Mouse (Mus musculus): ENCODE data around the gene Ttc25. TPM values are rescaled to one million over a fixed set of nuclear protein-coding genes. Genes with fewer than 3 reads are reported as not detected.
"Not testable (repeated sequence)": the region's sequence is repeated elsewhere in the genome, so short reads cannot be mapped to it uniquely, and the experiment has no call there.

Gene Ttc25
- polyA plus RNA-seq, 1 experiment from 2014 or later = 0.58 TPM

- ATAC-seq (ENCODE audit: low FRiP score, low TSS enrichment) = no peak; the same call in 1 of the 2 replicates
- H3K4me2 ChIP-seq (replicated peaks; ENCODE audit: low read depth, low read length) = no peak overlapping the region
- no peaks in the 10 kb centered on the region for H3K27me3 ChIP-seq (ENCODE audit: control insufficient read depth, insufficient read depth, low read length)
- no peaks in the 10 kb centered on the region for H3K4me1 ChIP-seq (ENCODE audit: control insufficient read depth, insufficient read depth, low read length)
- 55% methylated on average over 13 of the region's 13 CpGs for WGBS
- H3K27ac ChIP-seq (ENCODE audit: low read depth, low read length) = no peak overlapping the region
- no peak overlapping the region for H3K9ac ChIP-seq (ENCODE audit: low read depth, low read length)
- no peaks in the 10 kb centered on the region for H3K9me3 ChIP-seq (ENCODE audit: control insufficient read depth, low read length)
- H3K36me3 ChIP-seq (ENCODE audit: control insufficient read depth, insufficient read depth, low read length) = peaks cover 70% of the 10 kb centered on the region
- no peak overlapping the region for H3K4me3 ChIP-seq (ENCODE audit: low read length)
Measured at GRCm38 (mm10) chr11:100580275-100580674, 34.9 kb downstream of the Ttc25 start.

GRCm38 (mm10) chr11:100581756-100582155, 36.3 kb downstream of the Ttc25 start:
- Histone ChIP-seq H3K4me3 (ENCODE audit: low read length) (no peak overlapping the region), H3K9me3 (ENCODE audit: control insufficient read depth, low read length) (no peaks in the 10 kb centered on the region), H3K9ac (ENCODE audit: low read depth, low read length) (no peak overlapping the region), H3K36me3 (ENCODE audit: control insufficient read depth, insufficient read depth, low read length) (peaks cover 84% of the 10 kb centered on the region), H3K27ac (ENCODE audit: low read depth, low read length) (no peak overlapping the region), H3K4me1 (ENCODE audit: control insufficient read depth, insufficient read depth, low read length) (no peaks in the 10 kb centered on the region), H3K27me3 (ENCODE audit: control insufficient read depth, insufficient read depth, low read length) (no peaks in the 10 kb centered on the region), H3K4me2 (replicated peaks; ENCODE audit: low read depth, low read length) (no peak overlapping the region)
- no peak for ATAC-seq (ENCODE audit: low FRiP score, low TSS enrichment)
- 75% methylated on average over 4 of the region's 4 CpGs for WGBS

GRCm38 (mm10) chr11:100582413-100582812, 37.0 kb downstream of the Ttc25 start:
- not testable (repeated sequence) for ATAC-seq (ENCODE audit: low FRiP score, low TSS enrichment); H3K27me3 ChIP-seq (ENCODE audit: control insufficient read depth, insufficient read depth, low read length); H3K9me3 ChIP-seq (ENCODE audit: control insufficient read depth, low read length); H3K4me2 ChIP-seq (replicated peaks; ENCODE audit: low read depth, low read length); H3K27ac ChIP-seq (ENCODE audit: low read depth, low read length); H3K4me3 ChIP-seq (ENCODE audit: low read length); H3K9ac ChIP-seq (ENCODE audit: low read depth, low read length); H3K4me1 ChIP-seq (ENCODE audit: control insufficient read depth, insufficient read depth, low read length)
- 100% methylated on average over 1 of the region's 1 CpGs for WGBS
- H3K36me3 ChIP-seq (ENCODE audit: control insufficient read depth, insufficient read depth, low read length) = peaks cover 91% of the 10 kb centered on the region

GRCm38 (mm10) chr11:100582836-100583235, 37.4 kb downstream of the Ttc25 start:
- 92% methylated on average over 2 of the region's 2 CpGs for WGBS
- Histone ChIP-seq H3K4me3 (ENCODE audit: low read length) (no peak overlapping the region), H3K9me3 (ENCODE audit: control insufficient read depth, low read length) (no peaks in the 10 kb centered on the region), H3K4me2 (replicated peaks; ENCODE audit: low read depth, low read length) (no peak overlapping the region), H3K36me3 (ENCODE audit: control insufficient read depth, insufficient read depth, low read length) (peaks cover 93% of the 10 kb centered on the region), H3K9ac (ENCODE audit: low read depth, low read length) (no peak overlapping the region), H3K27me3 (ENCODE audit: control insufficient read depth, insufficient read depth, low read length) (no peaks in the 10 kb centered on the region), H3K4me1 (ENCODE audit: control insufficient read depth, insufficient read depth, low read length) (no peaks in the 10 kb centered on the region), H3K27ac (ENCODE audit: low read depth, low read length) (no peak overlapping the region)
- no peak for ATAC-seq (ENCODE audit: low FRiP score, low TSS enrichment)

GRCm38 (mm10) chr11:100584561-100584961, 39.2 kb downstream of the Ttc25 start:
- H3K36me3 ChIP-seq (ENCODE audit: control insufficient read depth, insufficient read depth, low read length) = peaks cover 96% of the 10 kb centered on the region
- H3K4me2 ChIP-seq (replicated peaks; ENCODE audit: low read depth, low read length) = no peak overlapping the region
- no peak overlapping the region for H3K27ac ChIP-seq (ENCODE audit: low read depth, low read length)
- no peaks in the 10 kb centered on the region for H3K9me3 ChIP-seq (ENCODE audit: control insufficient read depth, low read length)
- H3K4me3 ChIP-seq (ENCODE audit: low read length) = no peak overlapping the region
- H3K9ac ChIP-seq (ENCODE audit: low read depth, low read length) = no peak overlapping the region
- H3K4me1 ChIP-seq (ENCODE audit: control insufficient read depth, insufficient read depth, low read length) = no peaks in the 10 kb centered on the region
- WGBS = 89% methylated on average over 7 of the region's 7 CpGs
- no peaks in the 10 kb centered on the region for H3K27me3 ChIP-seq (ENCODE audit: control insufficient read depth, insufficient read depth, low read length)
- ATAC-seq (ENCODE audit: low FRiP score, low TSS enrichment) = no peak

- H3K27ac ChIP-seq (ENCODE audit: low read depth, low read length) = no peak overlapping the region
- peaks cover 98% of the 10 kb centered on the region for H3K36me3 ChIP-seq (ENCODE audit: control insufficient read depth, insufficient read depth, low read length)
- no peaks in the 10 kb centered on the region for H3K4me1 ChIP-seq (ENCODE audit: control insufficient read depth, insufficient read depth, low read length)
- no peaks in the 10 kb centered on the region for H3K27me3 ChIP-seq (ENCODE audit: control insufficient read depth, insufficient read depth, low read length)
- no peak overlapping the region for H3K4me2 ChIP-seq (replicated peaks; ENCODE audit: low read depth, low read length)
- no peak overlapping the region for H3K4me3 ChIP-seq (ENCODE audit: low read length)
- 95% methylated on average over 3 of the region's 3 CpGs for WGBS
- no peak for ATAC-seq (ENCODE audit: low FRiP score, low TSS enrichment)
- H3K9ac ChIP-seq (ENCODE audit: low read depth, low read length) = no peak overlapping the region
- H3K9me3 ChIP-seq (ENCODE audit: control insufficient read depth, low read length) = no peaks in the 10 kb centered on the region
Measured at GRCm38 (mm10) chr11:100585148-100585547, 39.7 kb downstream of the Ttc25 start.

GRCm38 (mm10) chr11:100588462-100588861, 43.1 kb downstream of the Ttc25 start:
- Histone ChIP-seq H3K27ac (ENCODE audit: low read depth, low read length) (no peak overlapping the region), H3K4me3 (ENCODE audit: low read length) (no peak overlapping the region), H3K9me3 (ENCODE audit: control insufficient read depth, low read length) (no peaks in the 10 kb centered on the region), H3K27me3 (ENCODE audit: control insufficient read depth, insufficient read depth, low read length) (no peaks in the 10 kb centered on the region), H3K36me3 (ENCODE audit: control insufficient read depth, insufficient read depth, low read length) (peaks cover 97% of the 10 kb centered on the region), H3K4me1 (ENCODE audit: control insufficient read depth, insufficient read depth, low read length) (no peaks in the 10 kb centered on the region), H3K4me2 (replicated peaks; ENCODE audit: low read depth, low read length) (no peak overlapping the region), H3K9ac (ENCODE audit: low read depth, low read length) (no peak overlapping the region)
- ATAC-seq (ENCODE audit: low FRiP score, low TSS enrichment) = no peak
- WGBS = 94% methylated on average over 2 of the region's 2 CpGs

GRCm38 (mm10) chr11:100592346-100593046, 47.1 kb downstream of the Ttc25 start:
- no peak overlapping the region for H3K4me3 ChIP-seq (ENCODE audit: low read length)
- no peak overlapping the region for H3K9ac ChIP-seq (ENCODE audit: low read depth, low read length)
- H3K27ac ChIP-seq (ENCODE audit: low read depth, low read length) = no peak overlapping the region
- ATAC-seq (ENCODE audit: low FRiP score, low TSS enrichment) = no peak
- H3K4me2 ChIP-seq (replicated peaks; ENCODE audit: low read depth, low read length) = no peak overlapping the region
- no peaks in the 10 kb centered on the region for H3K27me3 ChIP-seq (ENCODE audit: control insufficient read depth, insufficient read depth, low read length)
- no peaks in the 10 kb centered on the region for H3K4me1 ChIP-seq (ENCODE audit: control insufficient read depth, insufficient read depth, low read length)
- H3K36me3 ChIP-seq (ENCODE audit: control insufficient read depth, insufficient read depth, low read length) = peaks cover 91% of the 10 kb centered on the region
- 88% methylated on average over 11 of the region's 11 CpGs for WGBS
- no peaks in the 10 kb centered on the region for H3K9me3 ChIP-seq (ENCODE audit: control insufficient read depth, low read length)

- Histone ChIP-seq H3K4me1 (ENCODE audit: control insufficient read depth, insufficient read depth, low read length) (no peaks in the 10 kb centered on the region), H3K36me3 (ENCODE audit: control insufficient read depth, insufficient read depth, low read length) (peaks cover 91% of the 10 kb centered on the region), H3K4me2 (replicated peaks; ENCODE audit: low read depth, low read length) (no peak overlapping the region), H3K27me3 (ENCODE audit: control insufficient read depth, insufficient read depth, low read length) (no peaks in the 10 kb centered on the region), H3K9me3 (ENCODE audit: control insufficient read depth, low read length) (no peaks in the 10 kb centered on the region), H3K4me3 (ENCODE audit: low read length) (no peak overlapping the region), H3K9ac (ENCODE audit: low read depth, low read length) (no peak overlapping the region), H3K27ac (ENCODE audit: low read depth, low read length) (no peak overlapping the region)
- ATAC-seq (ENCODE audit: low FRiP score, low TSS enrichment) = no peak
- 90% methylated on average over 7 of the region's 7 CpGs for WGBS
Measured at GRCm38 (mm10) chr11:100594608-100595007, 49.2 kb downstream of the Ttc25 start.

Measured in kidney, embryonic 14.5 days (tissue).